Mouse (Mus musculus) heart, postnatal 10 days (tissue): ENCODE results near the gene Sytl1. TPM values are rescaled to one million over a fixed set of nuclear protein-coding genes. Genes with fewer than 3 reads are reported as not detected.

Experiments used
- DNase-seq, 2 experiments: peaks; one replicate each; pipeline ENCODE4 v3.0.0; 2021
- intact Hi-C: fragments of 180-260 bp; cut with DNase I; formaldehyde crosslinking; loops from one replicate; pipeline ENCODE4 v1.15.1; 2025
- total RNA-seq, 2 experiments: library from RNA; stranded (reverse); gene quantifications; 2 replicates each; pipeline ENCODE4 v1.2.3; 2021

The Sytl1 gene
- total RNA-seq, 2 experiments from 2014 or later, result 0.74 to 1.5 TPM

GRCm38 (mm10) chr4:133281951-133282481 lies 19.1 kb upstream of the Sytl1 start:
- intact Hi-C loops, result no loop called here

GRCm38 (mm10) chr4:133281513-133281912 lies 18.6 kb upstream of the Sytl1 start:
- no peak for DNase-seq
- intact Hi-C loops, result no loop called here

More at GRCm38 (mm10) chr4:133281951-133282481, 19.1 kb upstream of the Sytl1 start:
- DNase-seq, result no peak

GRCm38 (mm10) chr4:133278482-133278881 lies 15.6 kb upstream of the Sytl1 start:
- no peak for DNase-seq

GRCm38 (mm10) chr4:133278067-133278466 lies 15.2 kb upstream of the Sytl1 start:
- DNase-seq, result no peak
- intact Hi-C loops, result no loop called here

More at GRCm38 (mm10) chr4:133278482-133278881, 15.6 kb upstream of the Sytl1 start:
- intact Hi-C loops, result no loop called here

- peak; percentile 97 to 98 for DNase-seq
- intact Hi-C loops, result no loop called here
These were observed 14.5 kb upstream of the Sytl1 start, which contains the start of gene Tmem222 for GRCm38 (mm10) chr4:133277104-133278026. Gene Tmem222, minus strand, starts transcription at chr4:133277792.

GRCm38 (mm10) chr4:133270929-133271328 lies 8.0 kb upstream of the Sytl1 start:
- intact Hi-C loops, result no loop called here

GRCm38 (mm10) chr4:133269596-133269995 lies 6.7 kb upstream of the Sytl1 start:
- intact Hi-C loops, result no loop called here
- DNase-seq, result peak; percentile 63 to 72

More at GRCm38 (mm10) chr4:133270929-133271328, 8.0 kb upstream of the Sytl1 start:
- DNase-seq, result no peak

GRCm38 (mm10) chr4:133268931-133269330 lies 6.0 kb upstream of the Sytl1 start:
- no peak for DNase-seq
- intact Hi-C loops, result no loop called here

- intact Hi-C loops, result no loop called here
- no peak for DNase-seq
These were observed 3.5 kb upstream of the Sytl1 start for GRCm38 (mm10) chr4:133266248-133266880.

GRCm38 (mm10) chr4:133265759-133266158 lies 2.8 kb upstream of the Sytl1 start:
- peak; percentile 48 to 51 for DNase-seq
- intact Hi-C loops, result no loop called here

GRCm38 (mm10) chr4:133265297-133265696 lies 2.4 kb upstream of the Sytl1 start:
- no peak for DNase-seq
- intact Hi-C loops, result no loop called here

- no peak for DNase-seq
- intact Hi-C loops, result no loop called here
These were observed 1.6 kb upstream of the Sytl1 start for GRCm38 (mm10) chr4:133264559-133264958.

GRCm38 (mm10) chr4:133263756-133264155 lies 843 bp upstream of the Sytl1 start:
- intact Hi-C loops, result no loop called here
- no peak for DNase-seq

GRCm38 (mm10) chr4:133262375-133262765 lies 543 bp downstream of the Sytl1 start:
- no peak for DNase-seq
- intact Hi-C loops, result no loop called here

GRCm38 (mm10) chr4:133261641-133262374 lies 1.1 kb downstream of the Sytl1 start:
- intact Hi-C loops, result no loop called here
- DNase-seq, result no peak

- DNase-seq, result no peak
- intact Hi-C loops, result no loop called here
These were observed 5.0 kb downstream of the Sytl1 start for GRCm38 (mm10) chr4:133257798-133258408.

- DNase-seq, result no peak
- intact Hi-C loops, result no loop called here
These were observed 5.7 kb downstream of the Sytl1 start for GRCm38 (mm10) chr4:133257230-133257629.

GRCm38 (mm10) chr4:133256820-133257219 lies 6.1 kb downstream of the Sytl1 start:
- DNase-seq, result no peak
- intact Hi-C loops, result no loop called here

GRCm38 (mm10) chr4:133255392-133255791 lies 7.5 kb downstream of the Sytl1 start:
- intact Hi-C loops, result no loop called here
- DNase-seq, result no peak

GRCm38 (mm10) chr4:133253412-133253811 lies 9.5 kb downstream of the Sytl1 start:
- DNase-seq, result no peak
- intact Hi-C loops, result loop anchor here (5.0 kb wide), 1 partner anchor 44 kb away; no protein-coding TSS in a partner anchor
